Comparison of ENCODE assay signal across 8 mouse cellular contexts in the genomic region with DNA sequence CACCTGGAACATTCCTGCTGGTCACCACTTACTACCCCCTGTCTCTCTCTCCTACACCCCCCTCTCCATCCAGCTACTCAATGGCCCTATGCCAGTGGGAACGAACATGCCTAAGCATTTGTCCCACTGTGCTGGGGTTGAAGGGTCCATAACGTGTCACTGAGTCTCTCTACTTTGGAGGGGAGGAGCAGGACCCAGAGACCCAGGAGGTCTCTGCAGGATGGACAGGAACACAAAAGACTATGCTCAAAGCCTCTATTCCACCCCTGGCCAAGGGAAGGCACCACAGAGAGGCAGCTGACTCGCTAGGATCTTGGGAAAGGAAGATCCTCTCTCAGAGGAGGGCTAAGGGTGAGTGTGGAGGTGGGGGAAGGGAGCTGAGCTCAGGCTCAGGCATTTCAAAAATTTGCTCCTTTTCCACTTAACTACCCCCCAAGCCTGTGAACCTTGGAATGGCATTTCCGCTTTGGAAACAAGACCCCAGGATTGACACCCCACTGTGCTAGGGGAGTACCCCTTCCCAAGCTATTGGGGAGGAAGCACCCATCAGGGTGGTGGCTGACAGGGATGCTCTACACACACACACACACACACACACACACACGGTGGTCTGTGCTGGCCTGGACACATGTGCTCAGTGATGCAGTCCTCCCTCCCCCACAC. TPM values are rescaled to one million over a fixed set of nuclear protein-coding genes. Genes with fewer than 3 reads are reported as not detected.
DNase-seq lines count a peak whose midpoint lies in the region; ATAC-seq lines count a peak whose summit lies in the region.

No protein-coding gene starts in this region.

- H3K36me3 ChIP-seq in midbrain, embryonic 10.5 days = peaks cover 6% of the 10 kb centered on the region; the same call in 1 of the 2 replicates
- H3K36me3 ChIP-seq in midbrain, embryonic 11.5 days (ENCODE audit: control insufficient read depth, insufficient read depth, low read length) = no peaks in the 10 kb centered on the region
- H3K36me3 ChIP-seq in hindbrain, embryonic 16.5 days (ENCODE audit: control insufficient read depth, insufficient read depth, low read length) = no peaks in the 10 kb centered on the region
- H3K36me3 ChIP-seq in liver, embryonic 15.5 days (replicated peaks) = no peaks in the 10 kb centered on the region

- peak; percentile 7 for DNase-seq in adrenal gland, postnatal 14 days
- no peak for DNase-seq in adrenal gland, postnatal 36 days
- DNase-seq in midbrain, embryonic 10.5 days (ENCODE audit: low spot score) = peak; percentile 44
- DNase-seq in midbrain, embryonic 11.5 days (ENCODE audit: low spot score, missing footprints) = no peak
- no peak for DNase-seq in retina, embryonic 14.5 days (ENCODE audit: low spot score)
- no peak for DNase-seq in thymus, postnatal 14 days

- peak overlapping the region; percentile 5; the same call in 1 of the 2 replicates for H3K4me3 ChIP-seq in midbrain, embryonic 10.5 days
- H3K4me3 ChIP-seq in midbrain, embryonic 11.5 days (ENCODE audit: low read depth, low read length) = no peak overlapping the region
- H3K4me3 ChIP-seq in hindbrain, embryonic 16.5 days (ENCODE audit: low read length) = no peak overlapping the region
- no peak overlapping the region for H3K4me3 ChIP-seq in liver, embryonic 15.5 days (replicated peaks)

- peak overlapping the region; percentile 91 for H3K27ac ChIP-seq in midbrain, embryonic 10.5 days (replicated peaks)
- H3K27ac ChIP-seq in midbrain, embryonic 11.5 days (ENCODE audit: low read depth, low read length) = no peak overlapping the region; the same call in 1 of the 2 replicates
- H3K27ac ChIP-seq in hindbrain, embryonic 16.5 days (ENCODE audit: low read depth, low read length) = no peak overlapping the region
- H3K27ac ChIP-seq in liver, embryonic 15.5 days (replicated peaks) = peak overlapping the region; percentile 41; the same call in 1 of the 2 replicates

- WGBS in midbrain, embryonic 10.5 days = 7% methylated on average over 5 of the region's 5 CpGs
- 4% methylated on average over 5 of the region's 5 CpGs for WGBS in midbrain, embryonic 11.5 days
- 14% methylated on average over 5 of the region's 5 CpGs for WGBS in hindbrain, embryonic 16.5 days
- WGBS in liver, embryonic 15.5 days (ENCODE audit: insufficient replicate concordance) = 18% methylated on average over 5 of the region's 5 CpGs

- no peak overlapping the region for H3K4me2 ChIP-seq in midbrain, embryonic 11.5 days
- no peak overlapping the region for H3K4me2 ChIP-seq in hindbrain, embryonic 16.5 days (ENCODE audit: low read length)
- H3K4me2 ChIP-seq in liver, embryonic 15.5 days = no peak overlapping the region

- H3K9ac ChIP-seq in midbrain, embryonic 11.5 days (ENCODE audit: low read length) = no peak overlapping the region
- peak overlapping the region; percentile 0; the same call in 1 of the 2 replicates for H3K9ac ChIP-seq in hindbrain, embryonic 16.5 days (ENCODE audit: low read depth, low read length)
- H3K9ac ChIP-seq in liver, embryonic 15.5 days = no peak overlapping the region

- ATAC-seq in midbrain, embryonic 11.5 days (ENCODE audit: low FRiP score) = no peak
- ATAC-seq in hindbrain, embryonic 16.5 days = no peak
- ATAC-seq in liver, embryonic 15.5 days (ENCODE audit: insufficient read depth) = no peak

- no peaks in the 10 kb centered on the region for H3K27me3 ChIP-seq in midbrain, embryonic 10.5 days (ENCODE audit: low read depth, poor library complexity, severe bottlenecking)
- H3K27me3 ChIP-seq in midbrain, embryonic 11.5 days (ENCODE audit: control insufficient read depth, insufficient read depth, low read length) = no peaks in the 10 kb centered on the region
- H3K27me3 ChIP-seq in hindbrain, embryonic 16.5 days (replicated peaks; ENCODE audit: control insufficient read depth, insufficient read depth, low read length) = no peaks in the 10 kb centered on the region
- peaks cover 97% of the 10 kb centered on the region for H3K27me3 ChIP-seq in liver, embryonic 15.5 days

- H3K4me1 ChIP-seq in midbrain, embryonic 10.5 days = peaks cover 91% of the 10 kb centered on the region
- peaks cover 67% of the 10 kb centered on the region for H3K4me1 ChIP-seq in midbrain, embryonic 11.5 days (ENCODE audit: control insufficient read depth, insufficient read depth, low read length)
- H3K4me1 ChIP-seq in hindbrain, embryonic 16.5 days (ENCODE audit: control insufficient read depth, insufficient read depth, low read depth, low read length) = peaks cover 76% of the 10 kb centered on the region
- H3K4me1 ChIP-seq in liver, embryonic 15.5 days (replicated peaks) = peaks cover 56% of the 10 kb centered on the region

- no peaks in the 10 kb centered on the region for H3K9me3 ChIP-seq in midbrain, embryonic 10.5 days (replicated peaks)
- no peaks in the 10 kb centered on the region for H3K9me3 ChIP-seq in midbrain, embryonic 11.5 days (ENCODE audit: control insufficient read depth, low read length)
- H3K9me3 ChIP-seq in hindbrain, embryonic 16.5 days (ENCODE audit: control insufficient read depth, low read length) = no peaks in the 10 kb centered on the region
- no peaks in the 10 kb centered on the region for H3K9me3 ChIP-seq in liver, embryonic 15.5 days (replicated peaks)

RNA-seq across cellular contexts. Expression of a gene that starts 9.9 kb away (rescaled TPM):
- 59.6 and 67.1 TPM in 2 replicates for total RNA-seq in adrenal gland, postnatal 14 days (2021)
- 10 to 100 TPM; 68.5 to 75.7 TPM for total RNA-seq in adrenal gland, postnatal 36 days (2021)
- polyA plus RNA-seq in midbrain, embryonic 10.5 days (2016; fragmentation: Nextera tagmentation; extraction: Ambion mirVana) = 52.4 and 53.7 TPM in 2 replicates
- polyA plus RNA-seq in midbrain, embryonic 11.5 days (2014; fragmentation: Nextera tagmentation; extraction: Ambion mirVana) = 36.2 and 42.1 TPM in 2 replicates
- polyA plus RNA-seq in hindbrain, embryonic 16.5 days (2015; fragmentation: Nextera tagmentation; extraction: Ambion mirVana) = 37.6 and 50.0 TPM in 2 replicates
- 7.8 and 10.2 TPM in 2 replicates for polyA plus RNA-seq in liver, embryonic 15.5 days (2015; fragmentation: Nextera tagmentation; extraction: Ambion mirVana)

RNA-seq across cellular contexts. Expression of a gene that starts 42.9 kb away (rescaled TPM):
- total RNA-seq in adrenal gland, postnatal 14 days (2021) = 0.41 TPM in 1 of 2 replicates, not detected in the other
- under 1 TPM in 1 of 2 experiments, not detected in 1; 0.36 TPM for total RNA-seq in adrenal gland, postnatal 36 days (2021)
- polyA plus RNA-seq in midbrain, embryonic 10.5 days (2016; fragmentation: Nextera tagmentation; extraction: Ambion mirVana) = not detected in 2 replicates
- polyA plus RNA-seq in midbrain, embryonic 11.5 days (2014; fragmentation: Nextera tagmentation; extraction: Ambion mirVana) = not detected in 2 replicates
- not detected in 2 replicates for polyA plus RNA-seq in hindbrain, embryonic 16.5 days (2015; fragmentation: Nextera tagmentation; extraction: Ambion mirVana)
- polyA plus RNA-seq in liver, embryonic 15.5 days (2015; fragmentation: Nextera tagmentation; extraction: Ambion mirVana) = 3.0 and 32.8 TPM in 2 replicates

Comparison
In these comparisons a context has a peak if more than half of its experiments do, and no peak if none do; other contexts are left out.
1. DNase-seq: peak in adrenal gland, postnatal 14 days (single experiment) and midbrain, embryonic 10.5 days (single experiment); none in adrenal gland, postnatal 36 days (0 of 2), midbrain, embryonic 11.5 days (single experiment), retina, embryonic 14.5 days (single experiment) and thymus, postnatal 14 days (single experiment).
2. H3K27ac ChIP-seq: peak in midbrain, embryonic 10.5 days (single experiment) and liver, embryonic 15.5 days (single experiment); none in midbrain, embryonic 11.5 days (single experiment) and hindbrain, embryonic 16.5 days (single experiment).